Comparison of ENCODE assay signal across 9 mouse cellular contexts in genomic region chr12:44105085-44105484, GRCm38 (mm10).
DNase-seq lines count a peak whose midpoint lies in the region; ATAC-seq and TF ChIP-seq lines count a peak whose summit lies in the region.
"Had no signal": no experiment of that assay in that cellular context is flagged by ENCODE, and none has a peak within 500 bp of the region (broad histone marks: within the 10 kb centered on the region; RNA-seq: fewer than 3 reads in every experiment).

No protein-coding gene starts in this region.

- no peak for ATAC-seq in G1E (ENCODE audit: extremely low read depth, insufficient number of reproducible peaks, low FRiP score, poor library complexity, severe bottlenecking)
- no peak for ATAC-seq in intestine, embryonic 15.5 days

- H3K4me3 ChIP-seq in layer of hippocampus, adult 2 months, result no peak overlapping the region
- no peak overlapping the region for H3K4me3 ChIP-seq in G1E (ENCODE audit: low read depth, low read length)
- no peak overlapping the region for H3K4me3 ChIP-seq in intestine, embryonic 15.5 days (replicated peaks)

- no peaks in the 10 kb centered on the region for H3K9me3 ChIP-seq in G1E (replicated peaks)
- no peaks in the 10 kb centered on the region for H3K9me3 ChIP-seq in intestine, embryonic 15.5 days

- no peaks in the 10 kb centered on the region for H3K27me3 ChIP-seq in G1E (ENCODE audit: insufficient read depth, low read length)
- no peaks in the 10 kb centered on the region for H3K27me3 ChIP-seq in intestine, embryonic 15.5 days (replicated peaks)

- peak; percentile 86 for TF ChIP-seq CTCF in layer of hippocampus, adult 2 months (conservative IDR thresholded peaks at IDR 0.05)
- TF ChIP-seq CTCF in G1E (IDR thresholded peaks at IDR 0.05; ENCODE audit: low read depth, low read length), result 0 out of 2 replicates have a peak, but pooled peaks have one; percentile 7

- H3K4me1 ChIP-seq in G1E (ENCODE audit: insufficient read depth, low read depth, low read length), result no peaks in the 10 kb centered on the region
- H3K4me1 ChIP-seq in intestine, embryonic 15.5 days (replicated peaks), result no peaks in the 10 kb centered on the region

- H3K4me2 ChIP-seq in intestine, embryonic 15.5 days (replicated peaks), result no peak overlapping the region

- DNase-seq in adrenal gland, adult 2 months, result peak; percentile 1
- DNase-seq in adrenal gland, adult 18-20 months (ENCODE audit: low spot score in 2 of 2), result no peak
- peak; percentile 21 to 36 for DNase-seq in layer of hippocampus, adult 2 months (ENCODE audit: low spot score in 2 of 2)
- no peak for DNase-seq in layer of hippocampus, postnatal 36 days
- no peak for DNase-seq in G1E (ENCODE audit: low spot score)
- DNase-seq in forelimb bud, embryonic 11.5 days (ENCODE audit: low read depth, low spot score), result peak; percentile 7
- DNase-seq in urinary bladder, postnatal 4 days (ENCODE audit: low spot score in 2 of 2), result no peak

- H3K27ac ChIP-seq in layer of hippocampus, adult 2 months, result no peak overlapping the region
- no peak overlapping the region for H3K27ac ChIP-seq in intestine, embryonic 15.5 days
- H3K27ac ChIP-seq: macrophage had no signal

- no peaks in the 10 kb centered on the region for H3K36me3 ChIP-seq in G1E (replicated peaks)
- H3K36me3 ChIP-seq in intestine, embryonic 15.5 days, result no peaks in the 10 kb centered on the region

- WGBS in intestine, embryonic 15.5 days, result 45% methylated on average over 2 of the region's 2 CpGs

- no peak overlapping the region for H3K9ac ChIP-seq in intestine, embryonic 15.5 days

Comparison
In these comparisons a context has a peak if more than half of its experiments do, and no peak if none do; other contexts are left out.
1. DNase-seq: peak in adrenal gland, adult 2 months (single experiment), layer of hippocampus, adult 2 months (2 of 2) and forelimb bud, embryonic 11.5 days (single experiment); none in adrenal gland, adult 18-20 months (0 of 2), layer of hippocampus, postnatal 36 days (0 of 2), G1E (single experiment) and urinary bladder, postnatal 4 days (0 of 2).